Mouse (Mus musculus): ENCODE data around the gene Uck2. TPM values are rescaled to one million over a fixed set of nuclear protein-coding genes. Genes with fewer than 3 reads are reported as not detected.
A peak's percentile ranks its signal among the peaks of the same experiment; 100 is the strongest.

Uck2 gene
- polyA plus RNA-seq, 1 experiment from 2014 or later: 10.8 TPM

DNA sequence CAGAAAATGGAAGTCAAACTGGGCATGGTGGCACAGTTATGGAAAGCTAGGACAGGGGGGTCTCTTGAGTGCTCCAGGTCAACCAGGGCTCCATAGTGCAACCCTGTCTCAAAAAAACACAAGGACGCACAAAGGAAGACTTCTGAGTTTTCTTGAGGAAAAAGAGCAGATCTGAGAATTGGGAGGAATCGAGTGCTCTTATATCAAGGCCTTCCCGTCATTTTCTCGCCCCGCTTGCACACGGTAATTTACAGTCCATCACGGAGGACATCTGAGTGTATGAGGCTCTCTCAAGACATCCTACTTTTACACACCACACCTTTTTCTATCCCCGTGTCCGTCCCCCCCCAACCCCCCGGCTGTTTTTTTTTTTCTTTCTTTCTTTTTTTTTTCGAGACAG is 22.6 kb upstream of the Uck2 start:
- Histone ChIP-seq H3K27ac (ENCODE audit: low read depth, low read length) (no peak overlapping the region), H3K9ac (ENCODE audit: low read depth, low read length) (0 out of 2 replicates have a peak overlapping the region, but pooled peaks have one; percentile 91), H3K27me3 (replicated peaks; ENCODE audit: control insufficient read depth, insufficient read depth, low read length) (no peaks in the 10 kb centered on the region), H3K9me3 (ENCODE audit: control insufficient read depth) (no peaks in the 10 kb centered on the region), H3K4me1 (replicated peaks; ENCODE audit: control insufficient read depth, insufficient read depth, low read length) (peaks cover 2% of the 10 kb centered on the region; the same call in 1 of the 2 replicates), H3K4me2 (replicated peaks; ENCODE audit: low read depth) (peak overlapping the region; percentile 89), H3K36me3 (ENCODE audit: control insufficient read depth, insufficient read depth) (peaks cover 4% of the 10 kb centered on the region), H3K4me3 (ENCODE audit: low read depth, low read length) (peak overlapping the region; percentile 87)
- no peak for TF ChIP-seq CTCF (IDR thresholded peaks at IDR 0.05; ENCODE audit: low read depth)
- no peak for ATAC-seq
- 51% methylated on average over 11 of the region's 11 CpGs for WGBS

GRCm38 (mm10) chr1:167306451-167307240 is 21.5 kb upstream of the Uck2 start:
- peaks cover 2% of the 10 kb centered on the region; the same call in 1 of the 2 replicates for H3K4me1 ChIP-seq (replicated peaks; ENCODE audit: control insufficient read depth, insufficient read depth, low read length)
- ATAC-seq: no peak
- H3K27me3 ChIP-seq (replicated peaks; ENCODE audit: control insufficient read depth, insufficient read depth, low read length): no peaks in the 10 kb centered on the region
- no peak overlapping the region for H3K27ac ChIP-seq (ENCODE audit: low read depth, low read length)
- H3K9me3 ChIP-seq (ENCODE audit: control insufficient read depth): no peaks in the 10 kb centered on the region
- TF ChIP-seq CTCF (IDR thresholded peaks at IDR 0.05; ENCODE audit: low read depth): peak; percentile 67
- no peak overlapping the region for H3K4me2 ChIP-seq (replicated peaks; ENCODE audit: low read depth)
- no peak overlapping the region for H3K4me3 ChIP-seq (ENCODE audit: low read depth, low read length)
- peaks cover 4% of the 10 kb centered on the region; the same call in 1 of the 2 replicates for H3K36me3 ChIP-seq (ENCODE audit: control insufficient read depth, insufficient read depth)
- WGBS: 57% methylated on average over 5 of the region's 5 CpGs
- H3K9ac ChIP-seq (ENCODE audit: low read depth, low read length): no peak overlapping the region

- no peaks in the 10 kb centered on the region for H3K9me3 ChIP-seq (ENCODE audit: control insufficient read depth)
- H3K4me3 ChIP-seq (ENCODE audit: low read depth, low read length): no peak overlapping the region
- H3K4me2 ChIP-seq (replicated peaks; ENCODE audit: low read depth): no peak overlapping the region
- H3K36me3 ChIP-seq (ENCODE audit: control insufficient read depth, insufficient read depth): peaks cover 4% of the 10 kb centered on the region; the same call in 1 of the 2 replicates
- H3K4me1 ChIP-seq (replicated peaks; ENCODE audit: control insufficient read depth, insufficient read depth, low read length): peaks cover 2% of the 10 kb centered on the region; the same call in 1 of the 2 replicates
- no peak for TF ChIP-seq CTCF (IDR thresholded peaks at IDR 0.05; ENCODE audit: low read depth)
- no peak overlapping the region for H3K9ac ChIP-seq (ENCODE audit: low read depth, low read length)
- no peak for ATAC-seq
- WGBS: 41% methylated on average over 7 of the region's 7 CpGs
- H3K27me3 ChIP-seq (replicated peaks; ENCODE audit: control insufficient read depth, insufficient read depth, low read length): no peaks in the 10 kb centered on the region
- no peak overlapping the region for H3K27ac ChIP-seq (ENCODE audit: low read depth, low read length)
Observed at GRCm38 (mm10) chr1:167305501-167306137, 20.5 kb upstream of the Uck2 start.

GRCm38 (mm10) chr1:167300122-167300521 is 15.0 kb upstream of the Uck2 start:
- ATAC-seq: no peak
- Histone ChIP-seq H3K4me1 (replicated peaks; ENCODE audit: control insufficient read depth, insufficient read depth, low read length) (no peaks in the 10 kb centered on the region), H3K9ac (ENCODE audit: low read depth, low read length) (no peak overlapping the region), H3K27ac (ENCODE audit: low read depth, low read length) (no peak overlapping the region), H3K4me2 (replicated peaks; ENCODE audit: low read depth) (no peak overlapping the region), H3K27me3 (replicated peaks; ENCODE audit: control insufficient read depth, insufficient read depth, low read length) (no peaks in the 10 kb centered on the region), H3K36me3 (ENCODE audit: control insufficient read depth, insufficient read depth) (no peaks in the 10 kb centered on the region), H3K9me3 (ENCODE audit: control insufficient read depth) (no peaks in the 10 kb centered on the region), H3K4me3 (ENCODE audit: low read depth, low read length) (no peak overlapping the region)
- TF ChIP-seq CTCF (IDR thresholded peaks at IDR 0.05; ENCODE audit: low read depth): no peak
- WGBS: 90% methylated on average over 2 of the region's 2 CpGs

- Histone ChIP-seq H3K4me1 (replicated peaks; ENCODE audit: control insufficient read depth, insufficient read depth, low read length) (no peaks in the 10 kb centered on the region), H3K4me3 (ENCODE audit: low read depth, low read length) (no peak overlapping the region), H3K4me2 (replicated peaks; ENCODE audit: low read depth) (no peak overlapping the region), H3K36me3 (ENCODE audit: control insufficient read depth, insufficient read depth) (no peaks in the 10 kb centered on the region), H3K9me3 (ENCODE audit: control insufficient read depth) (no peaks in the 10 kb centered on the region), H3K27me3 (replicated peaks; ENCODE audit: control insufficient read depth, insufficient read depth, low read length) (peaks cover 9% of the 10 kb centered on the region; the same call in 1 of the 2 replicates), H3K9ac (ENCODE audit: low read depth, low read length) (no peak overlapping the region), H3K27ac (ENCODE audit: low read depth, low read length) (no peak overlapping the region)
- 78% methylated on average over 13 of the region's 13 CpGs for WGBS
- no peak for ATAC-seq
- TF ChIP-seq CTCF (IDR thresholded peaks at IDR 0.05; ENCODE audit: low read depth): no peak
Observed at GRCm38 (mm10) chr1:167295679-167296402, 10.7 kb upstream of the Uck2 start.

DNA sequence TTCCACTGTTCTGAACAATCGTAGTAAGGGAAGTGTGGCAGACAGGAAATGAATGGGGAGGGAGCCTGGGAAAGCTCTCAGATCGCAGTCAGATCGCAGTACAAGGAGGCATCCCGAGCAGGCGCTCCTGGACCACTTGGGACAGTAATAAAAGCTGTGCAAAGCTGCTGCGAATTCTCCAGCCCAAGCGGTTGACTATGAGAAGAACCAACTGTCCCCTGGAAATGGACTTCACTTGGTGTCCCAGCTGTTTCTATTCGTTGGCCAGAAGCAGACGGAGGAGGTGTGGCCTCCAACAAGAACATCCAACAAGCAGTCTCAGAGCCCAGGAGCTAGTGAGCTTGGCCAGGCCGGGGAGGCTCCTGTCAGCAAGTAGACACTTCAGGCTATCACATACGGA is 7.3 kb upstream of the Uck2 start:
- TF ChIP-seq CTCF (IDR thresholded peaks at IDR 0.05; ENCODE audit: low read depth): no peak; the same call in 1 of the 2 replicates
- no peaks in the 10 kb centered on the region for H3K9me3 ChIP-seq (ENCODE audit: control insufficient read depth)
- H3K9ac ChIP-seq (ENCODE audit: low read depth, low read length): no peak overlapping the region
- H3K4me1 ChIP-seq (replicated peaks; ENCODE audit: control insufficient read depth, insufficient read depth, low read length): no peaks in the 10 kb centered on the region
- H3K27ac ChIP-seq (ENCODE audit: low read depth, low read length): no peak overlapping the region
- WGBS: 33% methylated on average over 11 of the region's 11 CpGs
- H3K4me2 ChIP-seq (replicated peaks; ENCODE audit: low read depth): no peak overlapping the region
- H3K4me3 ChIP-seq (ENCODE audit: low read depth, low read length): no peak overlapping the region
- H3K36me3 ChIP-seq (ENCODE audit: control insufficient read depth, insufficient read depth): no peaks in the 10 kb centered on the region
- peaks cover 17% of the 10 kb centered on the region for H3K27me3 ChIP-seq (replicated peaks; ENCODE audit: control insufficient read depth, insufficient read depth, low read length)
- ATAC-seq: no peak

Data from intestine, postnatal 0 days (tissue).